9 mouse cellular contexts compared by ENCODE assay signal in genomic region chr11:69272122-69272740, GRCm38 (mm10). TPM values are rescaled to one million over a fixed set of nuclear protein-coding genes. Genes with fewer than 3 reads are reported as not detected.
DNase-seq lines count a peak whose midpoint lies in the region; ATAC-seq lines count a peak whose summit lies in the region.
"Had no signal": no experiment of that assay in that cellular context is flagged by ENCODE, and none has a peak within 500 bp of the region (broad histone marks: within the 10 kb centered on the region; RNA-seq: fewer than 3 reads in every experiment).

No protein-coding gene starts in this region.

- H3K4me2 ChIP-seq in hindbrain, embryonic 11.5 days (replicated peaks; ENCODE audit: low read depth, low read length) = no peak overlapping the region
- H3K4me2 ChIP-seq in hindbrain, embryonic 13.5 days = no peak overlapping the region
- H3K4me2 ChIP-seq: stomach, embryonic 15.5 days had no signal

- ATAC-seq in hindbrain, embryonic 11.5 days (ENCODE audit: low FRiP score) = no peak
- no peak for ATAC-seq in hindbrain, embryonic 13.5 days (ENCODE audit: low FRiP score)

- H3K27ac ChIP-seq in hindbrain, embryonic 11.5 days (ENCODE audit: low read depth, low read length) = no peak overlapping the region
- no peak overlapping the region for H3K27ac ChIP-seq in hindbrain, embryonic 13.5 days
- no peak overlapping the region for H3K27ac ChIP-seq in limb, embryonic 10.5 days
- H3K27ac ChIP-seq: stomach, embryonic 15.5 days had no signal

- peak; percentile 90 for DNase-seq in hindbrain, embryonic 11.5 days (ENCODE audit: low spot score)
- peak; percentile 58 for DNase-seq in adrenal gland, adult 8-10 months
- peak; percentile 73 for DNase-seq in embryo, embryonic 9.5 days (ENCODE audit: extremely low spot score)
- peak; percentile 93 for DNase-seq in induced T-regulatory cell, adult 2 months (ENCODE audit: low read depth)
- DNase-seq in limb, embryonic 10.5 days (ENCODE audit: low spot score) = peak; percentile 89
- peak; percentile 69 for DNase-seq in ovary, postnatal 36 days (ENCODE audit: low spot score)
- peak; percentile 88 for DNase-seq in thymus, postnatal 14 days

- no peak overlapping the region for H3K4me3 ChIP-seq in hindbrain, embryonic 11.5 days (ENCODE audit: low read depth, low read length)
- no peak overlapping the region for H3K4me3 ChIP-seq in hindbrain, embryonic 13.5 days
- no peak overlapping the region for H3K4me3 ChIP-seq in limb, embryonic 10.5 days
- H3K4me3 ChIP-seq: stomach, embryonic 15.5 days had no signal

- 34% methylated on average over 16 of the region's 16 CpGs for WGBS in hindbrain, embryonic 11.5 days
- 39% methylated on average over 16 of the region's 16 CpGs for WGBS in hindbrain, embryonic 13.5 days
- WGBS in limb, embryonic 10.5 days = 39% methylated on average over 16 of the region's 16 CpGs

- H3K4me1 ChIP-seq in hindbrain, embryonic 11.5 days (replicated peaks; ENCODE audit: control insufficient read depth, insufficient read depth, low read length) = no peaks in the 10 kb centered on the region
- peaks cover 6% of the 10 kb centered on the region; the same call in 1 of the 2 replicates for H3K4me1 ChIP-seq in hindbrain, embryonic 13.5 days (replicated peaks)
- H3K4me1 ChIP-seq in limb, embryonic 10.5 days = peaks cover 3% of the 10 kb centered on the region; the same call in 1 of the 2 replicates

- no peaks in the 10 kb centered on the region for H3K9me3 ChIP-seq in hindbrain, embryonic 11.5 days (ENCODE audit: control insufficient read depth, low read length)
- H3K9me3 ChIP-seq in hindbrain, embryonic 13.5 days = no peaks in the 10 kb centered on the region
- no peaks in the 10 kb centered on the region for H3K9me3 ChIP-seq in limb, embryonic 10.5 days (replicated peaks)
- H3K9me3 ChIP-seq: stomach, embryonic 15.5 days had no signal

- H3K9ac ChIP-seq in hindbrain, embryonic 11.5 days (ENCODE audit: low read depth, low read length) = no peak overlapping the region
- H3K9ac ChIP-seq in hindbrain, embryonic 13.5 days = no peak overlapping the region
- H3K9ac ChIP-seq: stomach, embryonic 15.5 days had no signal

- no peaks in the 10 kb centered on the region; the same call in 1 of the 2 replicates for H3K27me3 ChIP-seq in hindbrain, embryonic 11.5 days (ENCODE audit: control insufficient read depth, insufficient read depth, low read length)
- peaks cover 10% of the 10 kb centered on the region for H3K27me3 ChIP-seq in hindbrain, embryonic 13.5 days
- peaks cover 36% of the 10 kb centered on the region for H3K27me3 ChIP-seq in limb, embryonic 10.5 days (ENCODE audit: low read depth, poor library complexity, severe bottlenecking)

- no peaks in the 10 kb centered on the region for H3K36me3 ChIP-seq in hindbrain, embryonic 11.5 days (ENCODE audit: control insufficient read depth, insufficient read depth, low read length)
- no peaks in the 10 kb centered on the region for H3K36me3 ChIP-seq in hindbrain, embryonic 13.5 days
- no peaks in the 10 kb centered on the region for H3K36me3 ChIP-seq in limb, embryonic 10.5 days
- H3K36me3 ChIP-seq: stomach, embryonic 15.5 days had no signal

RNA-seq across cellular contexts. Expression of gene Gucy2e, which starts 35.4 kb away (rescaled TPM):
- polyA plus RNA-seq in hindbrain, embryonic 11.5 days (2014; fragmentation: Nextera tagmentation; extraction: Ambion mirVana) = 0.07 TPM in 1 of 2 replicates, not detected in the other
- 0.21 and 0.30 TPM in 2 replicates for polyA plus RNA-seq in hindbrain, embryonic 13.5 days (2015; fragmentation: Nextera tagmentation; extraction: Ambion mirVana)
- total RNA-seq in adrenal gland, adult 8-10 months (2022) = not detected
- not detected in 2 replicates for polyA plus RNA-seq in limb, embryonic 10.5 days (2016; fragmentation: Nextera tagmentation; extraction: Ambion mirVana)

RNA-seq across cellular contexts. Expression of gene Cntrob, which starts 51.3 kb away (rescaled TPM):
- 17.2 and 17.9 TPM in 2 replicates for polyA plus RNA-seq in hindbrain, embryonic 11.5 days (2014; fragmentation: Nextera tagmentation; extraction: Ambion mirVana)
- 22.6 and 24.4 TPM in 2 replicates for polyA plus RNA-seq in hindbrain, embryonic 13.5 days (2015; fragmentation: Nextera tagmentation; extraction: Ambion mirVana)
- 10 to 100 TPM in 2 of 4 experiments, 1 to 10 TPM in 2; 6.4 to 14.8 (median 10.0) TPM for total RNA-seq in adrenal gland, adult 8-10 months (2022)
- 28.9 and 36.2 TPM in 2 replicates for polyA plus RNA-seq in limb, embryonic 10.5 days (2016; fragmentation: Nextera tagmentation; extraction: Ambion mirVana)

RNA-seq across cellular contexts. Expression of gene Trappc1, which starts 51.5 kb away (rescaled TPM):
- 209 and 215 TPM in 2 replicates for polyA plus RNA-seq in hindbrain, embryonic 11.5 days (2014; fragmentation: Nextera tagmentation; extraction: Ambion mirVana)
- 204 and 210 TPM in 2 replicates for polyA plus RNA-seq in hindbrain, embryonic 13.5 days (2015; fragmentation: Nextera tagmentation; extraction: Ambion mirVana)
- 10 to 100 TPM; 63.4 to 70.8 (median 67.0) TPM for total RNA-seq in adrenal gland, adult 8-10 months (2022)
- 135 and 144 TPM in 2 replicates for polyA plus RNA-seq in limb, embryonic 10.5 days (2016; fragmentation: Nextera tagmentation; extraction: Ambion mirVana)

RNA-seq across cellular contexts. Expression of gene Kcnab3, which starts 53.8 kb away (rescaled TPM):
- polyA plus RNA-seq in hindbrain, embryonic 11.5 days (2014; fragmentation: Nextera tagmentation; extraction: Ambion mirVana) = 1.4 and 3.0 TPM in 2 replicates
- polyA plus RNA-seq in hindbrain, embryonic 13.5 days (2015; fragmentation: Nextera tagmentation; extraction: Ambion mirVana) = 4.2 and 5.1 TPM in 2 replicates
- 10 to 100 TPM in 3 of 4 experiments, 1 to 10 TPM in 1; 7.3 to 22.1 (median 16.2) TPM for total RNA-seq in adrenal gland, adult 8-10 months (2022)
- polyA plus RNA-seq in limb, embryonic 10.5 days (2016; fragmentation: Nextera tagmentation; extraction: Ambion mirVana) = 0.93 and 1.4 TPM in 2 replicates
